Mouse (Mus musculus) stomach, embryonic 14.5 days (tissue): ENCODE measurements around the gene Ccnb1. TPM values are rescaled to one million over a fixed set of nuclear protein-coding genes. Genes with fewer than 3 reads are reported as not detected.
"Not testable (repeated sequence)": the region's sequence is repeated elsewhere in the genome, so short reads cannot be mapped to it uniquely, and the experiment has no call there.

Experiments used
- ATAC-seq: fragments of 200-750 bp; cut with Nextera tagmentation; 2 replicates; pipeline ENCODE4 v1.8.0; 2017; ENCODE audit warnings: low read depth, moderate TSS enrichment; ENCODE audit not compliant: insufficient number of reproducible peaks, insufficient read depth, low FRiP score
- H3K27ac ChIP-seq: fragments of 300-500 bp; sonication (generic); 2 replicates; pipeline ENCODE4 v1.5.1; 2014; ENCODE audit warnings: mild to moderate bottlenecking, low read length, moderate library complexity, mixed read lengths
- H3K27me3 ChIP-seq: fragments of 300-500 bp; sonication (generic); 2 replicates; pipeline ENCODE4 v1.6.1; 2014; ENCODE audit warnings: low read length, control low read depth, mixed read lengths; ENCODE audit not compliant: control insufficient read depth, insufficient read depth
- H3K36me3 ChIP-seq: fragments of 300-500 bp; sonication (generic); 2 replicates; pipeline ENCODE4 v1.6.1; 2014; ENCODE audit warnings: mild to moderate bottlenecking, control low read depth, low read length, moderate library complexity, mixed read lengths; ENCODE audit not compliant: control insufficient read depth, insufficient read depth
- H3K4me1 ChIP-seq: fragments of 300-500 bp; sonication (generic); 2 replicates; pipeline ENCODE4 v1.6.1; 2014; ENCODE audit warnings: low read length, control low read depth, mixed read lengths; ENCODE audit not compliant: control insufficient read depth, insufficient read depth
- H3K4me2 ChIP-seq: fragments of 300-500 bp; sonication (generic); replicated peaks from 2 replicates; pipeline ENCODE4 v1.6.1; 2014; ENCODE audit warnings: low read depth, low read length, control low read depth
- H3K4me3 ChIP-seq: fragments of 300-500 bp; sonication (generic); 2 replicates; pipeline ENCODE4 v1.5.1; 2014; ENCODE audit warnings: low read depth, low read length, control low read depth
- H3K9ac ChIP-seq: fragments of 300-500 bp; sonication (generic); replicated peaks from 2 replicates; pipeline ENCODE4 v1.6.1; 2014; ENCODE audit warnings: low read depth, mild to moderate bottlenecking, control low read depth, low read length, moderate library complexity, mixed read lengths
- H3K9me3 ChIP-seq: fragments of 300-500 bp; sonication (generic); 2 replicates; pipeline ENCODE4 v1.6.1; 2016; ENCODE audit warnings: low read depth, low read length, control low read depth; ENCODE audit not compliant: control insufficient read depth
- WGBS: fragments of 180-500 bp; shearing (Covaris S2); extraction: QIAGEN DNeasy Blood & Tissue Kit; methylation state at CpG from one replicate; pipeline ENCODE4 v1.1.7; 2014; 5-methylcytosine and 5-hydroxymethylcytosine counted together
- polyA plus RNA-seq: library from polyadenylated mRNA; unstranded; fragments of >200 nt; fragmentation: Nextera tagmentation; extraction: Ambion mirVana; gene quantifications from 2 replicates; pipeline ENCODE4 v1.2.1, GENCODE M21; 2014

Gene Ccnb1
- polyA plus RNA-seq, 1 experiment from 2014 or later, result 246 TPM

DNA sequence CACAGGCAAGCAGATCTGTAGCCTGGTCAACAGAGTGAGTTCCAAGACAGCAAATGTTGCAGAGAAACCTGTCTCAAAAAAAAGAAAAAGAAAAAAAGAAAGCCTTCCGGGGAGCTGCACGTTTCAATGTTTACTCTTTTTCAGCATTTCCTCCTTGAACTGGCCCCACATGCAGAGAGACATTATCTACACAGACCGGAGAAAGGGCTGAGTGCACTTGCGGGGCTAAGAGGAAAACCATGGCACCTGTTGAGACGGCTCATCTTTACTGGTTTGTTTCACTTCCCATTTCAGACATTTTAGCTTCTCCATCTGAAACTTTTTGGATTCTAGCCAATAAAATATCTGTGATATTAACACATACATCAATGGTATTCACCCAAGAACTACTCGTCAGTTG, 37.9 kb upstream of the Ccnb1 start:
- H3K9me3 ChIP-seq, result no peaks in the 10 kb centered on the region
- no peaks in the 10 kb centered on the region for H3K27me3 ChIP-seq
- H3K27ac ChIP-seq, result no peak overlapping the region
- no peak overlapping the region for H3K4me2 ChIP-seq
- H3K9ac ChIP-seq, result no peak overlapping the region
- no peak for ATAC-seq
- H3K4me1 ChIP-seq, result no peaks in the 10 kb centered on the region
- 55% methylated on average over 6 of the region's 6 CpGs for WGBS
- H3K4me3 ChIP-seq, result no peak overlapping the region
- peaks cover 63% of the 10 kb centered on the region for H3K36me3 ChIP-seq

- H3K4me3 ChIP-seq, result no peak overlapping the region
- WGBS, result 93% methylated on average over 3 of the region's 3 CpGs
- H3K4me1 ChIP-seq, result no peaks in the 10 kb centered on the region
- H3K36me3 ChIP-seq, result peaks cover 66% of the 10 kb centered on the region
- H3K27me3 ChIP-seq, result no peaks in the 10 kb centered on the region
- H3K4me2 ChIP-seq, result no peak overlapping the region
- no peak overlapping the region for H3K27ac ChIP-seq
- ATAC-seq, result no peak
- no peaks in the 10 kb centered on the region for H3K9me3 ChIP-seq
- no peak overlapping the region for H3K9ac ChIP-seq
These were observed 37.5 kb upstream of the Ccnb1 start for GRCm38 (mm10) chr13:100823863-100824262.

GRCm38 (mm10) chr13:100814451-100814850, 28.1 kb upstream of the Ccnb1 start:
- Histone ChIP-seq H3K27ac (no peak overlapping the region), H3K36me3 (peaks cover 66% of the 10 kb centered on the region), H3K4me3 (no peak overlapping the region), H3K9me3 (no peaks in the 10 kb centered on the region), H3K9ac (no peak overlapping the region), H3K4me2 (no peak overlapping the region), H3K4me1 (no peaks in the 10 kb centered on the region), H3K27me3 (no peaks in the 10 kb centered on the region)
- WGBS, result 88% methylated on average over 6 of the region's 6 CpGs
- ATAC-seq, result no peak

- Histone ChIP-seq H3K36me3 (peaks cover 63% of the 10 kb centered on the region), H3K4me2 (no peak overlapping the region), H3K4me3 (no peak overlapping the region), H3K27me3 (no peaks in the 10 kb centered on the region), H3K9me3 (no peaks in the 10 kb centered on the region), H3K9ac (no peak overlapping the region), H3K4me1 (no peaks in the 10 kb centered on the region), H3K27ac (no peak overlapping the region)
- ATAC-seq, result no peak
- 96% methylated on average over 3 of the region's 3 CpGs for WGBS
These were observed 19.4 kb upstream of the Ccnb1 start for GRCm38 (mm10) chr13:100805776-100806175.

DNA sequence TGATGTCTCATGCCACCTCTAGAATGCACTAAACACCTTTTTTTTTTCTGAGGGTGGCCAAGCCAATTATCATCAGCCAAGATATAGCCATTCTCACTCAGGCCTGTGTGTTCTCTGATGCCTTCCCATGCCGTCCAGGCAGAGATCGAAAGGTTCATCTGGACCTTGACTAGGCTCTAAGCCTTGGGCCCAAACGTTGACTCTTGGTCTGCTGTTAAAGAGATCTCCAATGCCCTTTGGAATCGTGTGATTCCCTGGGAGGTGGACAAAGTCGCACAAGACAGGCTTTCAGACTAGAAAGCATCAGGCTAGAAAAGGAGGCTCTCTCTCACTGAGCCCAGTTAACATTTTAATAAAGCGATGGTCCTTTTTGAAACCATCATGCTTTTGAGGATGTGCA, 10.8 kb upstream of the Ccnb1 start:
- Histone ChIP-seq H3K9ac (no peak overlapping the region), H3K27me3 (no peaks in the 10 kb centered on the region), H3K9me3 (no peaks in the 10 kb centered on the region), H3K36me3 (no peaks in the 10 kb centered on the region; the same call in 1 of the 2 replicates), H3K4me1 (no peaks in the 10 kb centered on the region), H3K27ac (no peak overlapping the region), H3K4me2 (no peak overlapping the region), H3K4me3 (no peak overlapping the region)
- WGBS, result 88% methylated on average over 6 of the region's 6 CpGs
- ATAC-seq, result no peak

- Histone ChIP-seq H3K9me3 (no peaks in the 10 kb centered on the region), H3K27ac (no peak overlapping the region), H3K9ac (no peak overlapping the region), H3K27me3 (no peaks in the 10 kb centered on the region), H3K4me3 (no peak overlapping the region), H3K36me3 (0 out of 2 replicates have a peak, but pooled peaks cover 5% of the 10 kb centered on the region), H3K4me1 (peaks cover 12% of the 10 kb centered on the region), H3K4me2 (no peak overlapping the region)
- ATAC-seq, result no peak
- 79% methylated on average over 3 of the region's 3 CpGs for WGBS
These were observed 2.7 kb upstream of the Ccnb1 start for GRCm38 (mm10) chr13:100789083-100789482.

DNA sequence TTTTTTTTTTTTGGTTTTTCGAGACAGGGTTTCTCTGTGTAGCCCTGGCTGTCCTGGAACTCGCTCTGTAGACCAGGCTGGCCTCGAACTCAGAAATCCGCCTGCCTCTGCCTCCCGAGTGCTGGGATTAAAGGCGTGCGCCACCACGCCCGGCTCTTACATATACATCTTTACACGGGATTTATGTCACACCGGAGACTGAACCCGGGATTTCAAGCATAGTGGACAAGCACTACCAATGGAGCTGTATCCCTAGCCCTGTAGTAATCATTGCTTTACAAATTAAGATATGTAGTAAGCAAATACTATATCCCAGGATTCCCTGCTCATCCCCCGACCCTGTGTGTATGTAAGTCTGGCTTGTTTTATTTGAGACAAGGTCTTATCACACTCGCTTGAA, 1.7 kb upstream of the Ccnb1 start:
- not testable (repeated sequence) for H3K4me2 ChIP-seq, H3K9me3 ChIP-seq, H3K27me3 ChIP-seq, H3K9ac ChIP-seq, H3K27ac ChIP-seq, H3K4me3 ChIP-seq, ATAC-seq
- Histone ChIP-seq H3K4me1 (peaks cover 16% of the 10 kb centered on the region), H3K36me3 (peaks cover 10% of the 10 kb centered on the region; the same call in 1 of the 2 replicates)
- 93% methylated on average over 12 of the region's 14 CpGs for WGBS

GRCm38 (mm10) chr13:100787316-100788010, 1.1 kb upstream of the Ccnb1 start:
- Histone ChIP-seq H3K9ac (no peak overlapping the region), H3K4me2 (no peak overlapping the region), H3K27ac (no peak overlapping the region), H3K9me3 (no peaks in the 10 kb centered on the region), H3K4me3 (no peak overlapping the region), H3K36me3 (peaks cover 15% of the 10 kb centered on the region; the same call in 1 of the 2 replicates), H3K27me3 (no peaks in the 10 kb centered on the region), H3K4me1 (peaks cover 17% of the 10 kb centered on the region)
- WGBS, result 66% methylated on average over 6 of the region's 6 CpGs
- ATAC-seq, result no peak
